Mouse (Mus musculus) limb, embryonic 12.5 days (tissue): Measurements from ENCODE around the gene Gm20388. TPM values are rescaled to one million over a fixed set of nuclear protein-coding genes. Genes with fewer than 3 reads are reported as not detected.
A peak's percentile ranks its signal among the peaks of the same experiment; 100 is the strongest.
"Not testable (repeated sequence)": the region's sequence is repeated elsewhere in the genome, so short reads cannot be mapped to it uniquely, and the experiment has no call there.

ENCODE experiments used
- ATAC-seq: fragments of 200-750 bp; cut with Nextera tagmentation; 2 replicates; pipeline ENCODE4 v1.8.0; 2017; ENCODE audit warnings: low read depth, moderate TSS enrichment; ENCODE audit not compliant: insufficient number of reproducible peaks, insufficient read depth, low FRiP score, low TSS enrichment
- H3K27ac ChIP-seq: fragments of 300-500 bp; sonication (generic); 2 replicates; pipeline ENCODE4 v1.5.1; 2016; ENCODE audit warnings: mild to moderate bottlenecking, moderate library complexity
- H3K27me3 ChIP-seq: fragments of 300-500 bp; sonication (generic); 2 replicates; pipeline ENCODE4 v1.6.1; 2016; ENCODE audit warnings: mild to moderate bottlenecking, moderate library complexity
- H3K36me3 ChIP-seq: fragments of 300-500 bp; sonication (generic); 2 replicates; pipeline ENCODE4 v1.6.1; 2016; ENCODE audit warnings: mild to moderate bottlenecking, moderate library complexity
- H3K4me1 ChIP-seq: fragments of 300-500 bp; sonication (generic); replicated peaks from 2 replicates; pipeline ENCODE4 v1.6.1; 2016
- H3K4me2 ChIP-seq: fragments of 300-500 bp; sonication (generic); 2 replicates; pipeline ENCODE4 v1.6.1; 2016; ENCODE audit warnings: mild to moderate bottlenecking, moderate library complexity
- H3K4me3 ChIP-seq: fragments of 300-500 bp; sonication (generic); replicated peaks from 2 replicates; pipeline ENCODE4 v1.5.1; 2016; ENCODE audit warnings: mild to moderate bottlenecking
- H3K9ac ChIP-seq: fragments of 300-500 bp; sonication (generic); replicated peaks from 2 replicates; pipeline ENCODE4 v1.6.1; 2016; ENCODE audit warnings: mild to moderate bottlenecking, moderate library complexity
- H3K9me3 ChIP-seq: fragments of 300-500 bp; sonication (generic); 2 replicates; pipeline ENCODE4 v1.6.1; 2016; ENCODE audit warnings: mild to moderate bottlenecking, moderate library complexity
- WGBS: fragments of 180-500 bp; shearing (Covaris S2); methylation state at CpG from one replicate; pipeline ENCODE4 v1.1.7; 2016; 5-methylcytosine and 5-hydroxymethylcytosine counted together
- polyA plus RNA-seq: library from polyadenylated mRNA; unstranded; fragments of >200 nt; fragmentation: Nextera tagmentation; extraction: Ambion mirVana; gene quantifications from 2 replicates; pipeline ENCODE4 v1.2.1, GENCODE M21; 2016

Gene Gm20388
- polyA plus RNA-seq, 1 experiment from 2014 or later = not detected

GRCm38 (mm10) chr8:123510819-123511218 lies 3600.2 kb downstream of the Gm20388 start:
- Histone ChIP-seq H3K4me1 (peaks cover 18% of the 10 kb centered on the region), H3K4me3 (no peak overlapping the region), H3K4me2 (no peak overlapping the region), H3K27ac (no peak overlapping the region), H3K36me3 (peaks cover 42% of the 10 kb centered on the region), H3K9me3 (no peaks in the 10 kb centered on the region), H3K9ac (no peak overlapping the region), H3K27me3 (peaks cover 34% of the 10 kb centered on the region)
- 80% methylated on average over 5 of the region's 5 CpGs for WGBS
- no peak for ATAC-seq

GRCm38 (mm10) chr8:123514136-123514535 lies 3603.5 kb downstream of the Gm20388 start:
- Histone ChIP-seq H3K27ac (no peak overlapping the region), H3K4me3 (peak overlapping the region; percentile 73), H3K27me3 (peaks cover 48% of the 10 kb centered on the region), H3K9me3 (no peaks in the 10 kb centered on the region), H3K9ac (peak overlapping the region; percentile 76), H3K4me1 (peaks cover 22% of the 10 kb centered on the region), H3K36me3 (peaks cover 9% of the 10 kb centered on the region), H3K4me2 (peak overlapping the region; percentile 87)
- no peak for ATAC-seq
- WGBS = 6% methylated on average over 9 of the region's 9 CpGs

DNA sequence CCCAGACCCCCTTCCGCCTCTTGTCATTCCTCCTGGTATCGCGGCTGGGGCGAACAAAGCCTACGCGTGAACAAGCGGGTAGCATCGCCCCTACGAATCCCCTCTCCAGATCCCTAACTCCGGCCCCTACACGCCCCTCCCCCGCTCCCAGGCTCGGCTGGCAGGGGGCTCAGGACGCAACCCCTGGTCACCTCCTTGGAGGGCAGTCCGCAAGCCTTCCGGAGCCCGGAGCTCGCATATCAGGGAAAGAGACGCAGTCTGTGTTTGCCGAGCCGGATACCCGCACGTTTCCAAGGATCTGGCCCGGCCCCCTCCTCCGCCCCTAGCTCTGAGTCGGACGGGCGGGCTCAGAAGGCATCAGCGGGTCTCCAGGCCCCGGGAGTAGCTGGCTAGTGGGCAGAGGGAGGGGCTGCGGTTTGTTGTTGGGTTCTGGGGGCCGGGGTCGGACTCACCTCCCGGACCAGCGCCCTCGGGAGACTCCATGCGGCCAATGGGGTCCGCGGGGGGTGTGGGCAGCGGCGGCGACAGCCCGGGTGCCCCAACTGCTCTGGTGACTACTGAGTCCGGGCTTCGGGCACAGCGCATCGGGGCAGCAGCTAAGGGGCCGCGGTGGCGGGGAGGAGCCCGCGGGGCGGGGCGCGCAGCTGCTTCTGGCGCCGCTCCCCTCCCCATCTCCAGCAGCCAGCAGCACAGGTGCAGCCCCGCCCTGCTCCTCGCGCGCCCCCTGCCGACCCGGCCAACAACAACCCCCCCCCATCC lies 3604.3 kb downstream of the Gm20388 start, which contains the start of gene Dbndd1:
Gene Dbndd1 (minus strand): TSS at position 683 of the 759 bp plus-strand sequence.
- H3K27ac ChIP-seq = peak within 1 kb of the TSS; percentile 20
- peaks cover 48% of the 10 kb centered on the region for H3K27me3 ChIP-seq
- WGBS = under 1% methylated on average over 55 of the region's 63 CpGs

GRCm38 (mm10) chr8:123515540-123515897 lies 3604.9 kb downstream of the Gm20388 start:
- H3K9ac ChIP-seq = peak overlapping the region; percentile 76
- H3K4me3 ChIP-seq = peak overlapping the region; percentile 73
- peak overlapping the region; percentile 87 for H3K4me2 ChIP-seq
- no peaks in the 10 kb centered on the region for H3K9me3 ChIP-seq
- WGBS = 3% methylated on average over 11 of the region's 11 CpGs
- peaks cover 28% of the 10 kb centered on the region for H3K4me1 ChIP-seq
- H3K27me3 ChIP-seq = peaks cover 48% of the 10 kb centered on the region
- ATAC-seq = 0 out of 2 replicates have a peak, but pooled peaks have one; percentile 11
- no peak overlapping the region for H3K27ac ChIP-seq
- peaks cover 4% of the 10 kb centered on the region; the same call in 1 of the 2 replicates for H3K36me3 ChIP-seq

More for the DNA sequence above, 3604.3 kb downstream of the Gm20388 start, which contains the start of gene Dbndd1:
- H3K9ac ChIP-seq = peak within 1 kb of the TSS; percentile 76
- H3K4me2 ChIP-seq = peak within 1 kb of the TSS; percentile 87
- H3K9me3 ChIP-seq = no peaks in the 10 kb centered on the region
- peak within 1 kb of the TSS; percentile 73 for H3K4me3 ChIP-seq
- H3K36me3 ChIP-seq = peaks cover 1% of the 10 kb centered on the region
- peaks cover 28% of the 10 kb centered on the region for H3K4me1 ChIP-seq
- peak; percentile 23; the same call in 1 of the 2 replicates for ATAC-seq

DNA sequence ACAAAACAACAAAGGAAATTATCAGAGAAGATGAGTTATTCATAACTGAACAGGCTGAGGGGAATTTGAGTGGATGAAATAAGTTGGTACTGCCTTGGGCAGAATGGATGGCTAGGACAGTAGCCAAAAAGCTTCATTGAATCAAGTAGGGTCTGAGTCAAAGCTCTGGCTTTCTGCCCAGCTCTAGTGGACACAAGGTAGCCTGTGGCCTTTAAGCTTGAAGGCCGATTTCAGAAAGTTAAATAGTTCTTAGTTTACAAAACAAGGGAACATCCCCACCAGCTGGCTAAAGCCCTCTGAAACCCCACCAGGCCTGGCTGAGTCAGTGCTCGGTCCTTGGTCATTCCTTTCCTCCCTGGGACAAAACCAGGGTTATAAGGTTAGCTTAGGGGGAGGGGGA lies 3606.0 kb downstream of the Gm20388 start:
- Histone ChIP-seq H3K9ac (no peak overlapping the region), H3K4me1 (peaks cover 28% of the 10 kb centered on the region), H3K4me2 (no peak overlapping the region), H3K27me3 (peaks cover 48% of the 10 kb centered on the region), H3K9me3 (no peaks in the 10 kb centered on the region), H3K27ac (no peak overlapping the region), H3K4me3 (no peak overlapping the region), H3K36me3 (peaks cover 13% of the 10 kb centered on the region)
- ATAC-seq = no peak
- 45% methylated on average over 2 of the region's 2 CpGs for WGBS

DNA sequence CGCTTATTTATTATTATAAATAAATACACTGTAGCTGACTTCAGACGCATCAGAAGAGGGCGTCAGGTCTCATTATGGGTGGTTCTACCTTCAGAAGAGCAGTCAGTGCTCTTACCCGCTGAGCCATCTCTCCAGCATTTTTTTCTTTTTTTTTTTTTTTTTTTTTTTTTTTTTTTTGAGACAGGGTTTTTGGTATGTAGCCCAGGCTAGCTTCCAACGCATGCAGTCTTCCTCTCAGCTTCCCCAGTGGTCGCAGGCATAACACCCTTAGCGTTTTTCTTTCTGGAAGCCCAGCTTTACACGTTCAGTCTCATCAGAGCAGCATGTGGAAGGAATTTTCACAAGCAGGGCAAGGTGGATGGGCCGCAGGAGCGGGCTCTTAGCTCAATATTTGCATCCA lies 3607.5 kb downstream of the Gm20388 start:
- H3K27ac ChIP-seq = no peak overlapping the region
- H3K4me2 ChIP-seq = peak overlapping the region; percentile 84
- H3K36me3 ChIP-seq = peaks cover 27% of the 10 kb centered on the region
- ATAC-seq = no peak
- peaks cover 28% of the 10 kb centered on the region for H3K4me1 ChIP-seq
- H3K27me3 ChIP-seq = peaks cover 38% of the 10 kb centered on the region
- H3K9me3 ChIP-seq = no peaks in the 10 kb centered on the region
- H3K9ac ChIP-seq = peak overlapping the region; percentile 79; the same call in 1 of the 2 replicates
- 38% methylated on average over 10 of the region's 10 CpGs for WGBS
- peak overlapping the region; percentile 66 for H3K4me3 ChIP-seq

- under 1% methylated on average over 20 of the region's 20 CpGs for WGBS
- peaks cover 32% of the 10 kb centered on the region for H3K36me3 ChIP-seq
- peak within 1 kb of the TSS; percentile 66 for H3K4me3 ChIP-seq
- ATAC-seq = peak; percentile 78
- H3K9ac ChIP-seq = peak within 1 kb of the TSS; percentile 79
- H3K4me1 ChIP-seq = peaks cover 25% of the 10 kb centered on the region
- no peaks in the 10 kb centered on the region for H3K9me3 ChIP-seq
- peaks cover 33% of the 10 kb centered on the region; the same call in 1 of the 2 replicates for H3K27me3 ChIP-seq
- peak within 1 kb of the TSS; percentile 84 for H3K4me2 ChIP-seq
- no peak within 1 kb of the TSS for H3K27ac ChIP-seq
These were observed 3608.0 kb downstream of the Gm20388 start, which contains the start of gene Gas8 for GRCm38 (mm10) chr8:123518667-123519066. Gene Gas8, plus strand, starts transcription at chr8:123518834.

- H3K9me3 ChIP-seq, H3K27ac ChIP-seq, H3K9ac ChIP-seq, H3K4me3 ChIP-seq, H3K4me2 ChIP-seq, ATAC-seq: not testable (repeated sequence)
- Histone ChIP-seq H3K4me1 (peaks cover 17% of the 10 kb centered on the region), H3K36me3 (peaks cover 46% of the 10 kb centered on the region), H3K27me3 (peaks cover 22% of the 10 kb centered on the region; the same call in 1 of the 2 replicates)
- WGBS = 97% methylated on average over 1 of the region's 1 CpGs
These were observed 3609.4 kb downstream of the Gm20388 start for GRCm38 (mm10) chr8:123520048-123520447.

DNA sequence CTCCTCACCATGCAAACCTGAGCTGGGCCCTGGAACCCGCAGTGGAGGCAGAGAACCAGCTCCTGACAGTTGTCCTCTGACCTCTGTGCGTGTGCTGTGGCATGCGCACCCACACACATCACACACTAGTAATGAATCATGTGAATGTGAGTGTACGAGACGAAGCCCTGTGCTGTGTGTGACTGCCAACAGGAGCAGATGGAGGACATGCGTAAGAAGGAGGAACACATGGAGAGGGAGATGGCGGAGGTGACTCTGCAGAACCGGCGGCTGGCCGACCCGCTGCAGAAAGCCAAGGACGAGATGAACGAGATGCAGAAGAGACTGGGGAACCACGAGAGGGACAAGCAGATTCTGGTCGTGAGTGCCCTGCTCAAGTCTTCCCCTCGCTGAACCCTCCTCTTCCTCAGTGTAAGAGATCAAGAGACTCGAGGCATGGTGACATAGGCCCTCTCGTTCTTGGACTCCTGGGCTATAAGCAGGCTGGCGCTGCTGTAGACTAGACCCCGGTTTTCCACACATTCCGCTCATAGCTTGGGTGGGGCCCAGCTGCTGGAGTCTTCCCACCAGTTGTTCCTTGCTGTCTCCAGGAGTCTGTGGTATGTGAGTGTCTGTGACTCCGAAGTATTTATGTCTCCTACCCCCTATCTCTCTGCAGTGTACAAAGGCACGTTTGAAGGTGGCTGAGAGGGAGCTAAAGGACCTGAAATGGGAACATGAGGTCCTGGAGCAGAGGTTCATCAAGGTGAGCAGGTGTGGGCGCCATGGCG lies 3617.3 kb downstream of the Gm20388 start:
- 93% methylated on average over 25 of the region's 25 CpGs for WGBS
- Histone ChIP-seq H3K36me3 (peaks cover 99% of the 10 kb centered on the region), H3K4me1 (no peaks in the 10 kb centered on the region), H3K27me3 (no peaks in the 10 kb centered on the region), H3K4me2 (no peak overlapping the region), H3K4me3 (no peak overlapping the region), H3K27ac (0 out of 2 replicates have a peak overlapping the region, but pooled peaks have one; percentile 7), H3K9ac (no peak overlapping the region), H3K9me3 (no peaks in the 10 kb centered on the region)
- no peak for ATAC-seq

DNA sequence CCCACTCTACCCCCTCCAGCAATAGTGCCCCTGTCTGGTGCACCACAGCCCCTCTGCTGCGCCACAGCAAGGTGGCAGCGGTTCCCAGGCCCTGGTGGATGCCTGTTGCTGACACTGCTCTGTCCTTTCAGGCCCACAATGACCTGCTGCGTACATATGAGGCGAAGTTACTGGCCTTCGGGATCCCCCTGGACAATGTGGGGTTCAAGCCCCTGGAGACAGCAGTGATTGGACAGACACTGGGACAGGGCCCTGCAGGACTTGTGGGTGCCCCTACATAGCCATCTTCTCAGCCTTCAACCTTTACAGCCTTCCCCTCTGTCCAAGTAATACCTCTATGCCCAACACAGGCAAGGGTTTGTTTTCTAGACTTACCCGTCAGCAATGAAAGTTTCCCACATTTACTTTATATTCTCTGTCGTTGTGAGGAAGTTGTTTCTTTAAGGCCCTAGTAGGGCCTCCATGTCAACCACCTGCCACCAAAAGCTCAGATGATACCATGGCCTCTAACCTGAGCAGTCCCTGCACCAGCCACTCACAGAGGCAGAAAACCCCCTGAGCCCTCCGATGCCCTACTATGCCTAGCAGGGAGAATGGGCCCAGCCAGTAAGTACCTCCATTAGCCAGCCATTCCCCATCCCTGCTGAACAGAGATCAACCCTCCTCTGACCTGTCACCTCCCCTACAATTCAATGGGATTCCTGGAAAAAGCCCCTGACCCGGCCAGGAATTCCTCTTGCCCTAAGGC lies 3625.8 kb downstream of the Gm20388 start:
- Histone ChIP-seq H3K9me3 (no peaks in the 10 kb centered on the region), H3K9ac (no peak overlapping the region), H3K4me2 (no peak overlapping the region), H3K4me1 (no peaks in the 10 kb centered on the region), H3K27ac (no peak overlapping the region), H3K27me3 (peaks cover 15% of the 10 kb centered on the region), H3K4me3 (no peak overlapping the region), H3K36me3 (peaks cover 57% of the 10 kb centered on the region)
- 86% methylated on average over 9 of the region's 9 CpGs for WGBS
- no peak for ATAC-seq
